Mouse (Mus musculus) cerebellum, adult 2 months (tissue): ENCODE data around the gene Tmem223. TPM values are rescaled to one million over a fixed set of nuclear protein-coding genes. Genes with fewer than 3 reads are reported as not detected.

Source experiments
- DNase-seq, 2 experiments: peaks; one replicate each; pipeline ENCODE4 v3.0.0; 2021
- H3K27ac ChIP-seq: fragments of 200-500 bp; 2 replicates; pipeline ENCODE4 v1.5.1; 2012; ENCODE audit warnings: low read length, control low read depth, inconsistent platforms; ENCODE audit not compliant: insufficient read depth
- H3K27me3 ChIP-seq: fragments of 200-500 bp; 2 replicates; pipeline ENCODE4 v1.6.1; 2012; ENCODE audit warnings: inconsistent platforms, mild to moderate bottlenecking, low read length, moderate library complexity; ENCODE audit not compliant: control insufficient read depth, insufficient read depth
- H3K4me1 ChIP-seq: fragments of 200-500 bp; 2 replicates; pipeline ENCODE4 v1.6.1; 2011; ENCODE audit warnings: low read length; ENCODE audit not compliant: control insufficient read depth, insufficient read depth
- H3K4me3 ChIP-seq: fragments of 200-500 bp; replicated peaks from 2 replicates; pipeline ENCODE3; 2011; ENCODE audit warnings: mild to moderate bottlenecking, low read depth, low read length, control low read depth; ENCODE audit not compliant: insufficient read depth
- CTCF ChIP-seq: fragments of 200-500 bp; IDR thresholded peaks from 2 replicates; pipeline ENCODE4 v1.5.1; 2011; ENCODE audit warnings: low read depth, mild to moderate bottlenecking, control low read depth, low read length, moderate library complexity, borderline replicate concordance; ENCODE audit not compliant: insufficient read depth
- POLR2A ChIP-seq: fragments of 200-500 bp; IDR thresholded peaks from 2 replicates; pipeline ENCODE4 v1.6.1; 2011; ENCODE audit warnings: low read length, control low read depth, borderline replicate concordance; ENCODE audit not compliant: insufficient read depth
- WGBS: fragments of 180-500 bp; shearing (Covaris S2); methylation state at CpG from one replicate; pipeline ENCODE4 v1.1.7; 2018; 5-methylcytosine and 5-hydroxymethylcytosine counted together
- polyA plus RNA-seq: library from polyadenylated mRNA; depleted of rRNA; stranded (reverse); fragments of >200 nt; gene quantifications from 2 replicates; pipeline ENCODE4 v1.2.3, GENCODE M21; 2012; rRNA removed

The Tmem223 gene
- polyA plus RNA-seq, 1 experiment, result 169 TPM

GRCm38 (mm10) chr19:8818801-8819595, 48.2 kb downstream of the Tmem223 start, which contains the start of gene Ttc9c:
Ttc9c (minus strand) TSS chr19:8819333.
- WGBS, result under 1% methylated on average over 33 of the region's 33 CpGs
- H3K4me3 ChIP-seq, result peak within 1 kb of the TSS; percentile 86
- H3K27me3 ChIP-seq, result no peaks in the 10 kb centered on the region
- peak within 1 kb of the TSS; percentile 95 for H3K27ac ChIP-seq
- DNase-seq, result peak; percentile 95 to 99
- TF ChIP-seq POLR2A (peak; percentile 82; the same call in 1 of the 2 replicates), CTCF (no peak)
- peaks cover 7% of the 10 kb centered on the region; the same call in 1 of the 2 replicates for H3K4me1 ChIP-seq

GRCm38 (mm10) chr19:8819596-8820423, 49.0 kb downstream of the Tmem223 start, which contains the start of gene Hnrnpul2:
Hnrnpul2 (plus strand) TSS chr19:8820010.
- TF ChIP-seq POLR2A, result peak; percentile 96; the same call in 1 of the 2 replicates
- TF ChIP-seq CTCF, result no peak
- peak; percentile 98 to 99 for DNase-seq
- peaks cover 7% of the 10 kb centered on the region; the same call in 1 of the 2 replicates for H3K4me1 ChIP-seq
- peak within 1 kb of the TSS; percentile 86 for H3K4me3 ChIP-seq
- H3K27me3 ChIP-seq, result no peaks in the 10 kb centered on the region
- WGBS, result under 1% methylated on average over 81 of the region's 83 CpGs
- H3K27ac ChIP-seq, result peak within 1 kb of the TSS; percentile 95

- under 1% methylated on average over 48 of the region's 48 CpGs for WGBS
- Histone ChIP-seq H3K4me1 (peaks cover 4% of the 10 kb centered on the region; the same call in 1 of the 2 replicates), H3K4me3 (peak overlapping the region; percentile 86), H3K27ac (peak overlapping the region; percentile 95), H3K27me3 (no peaks in the 10 kb centered on the region)
- no peak for DNase-seq
- TF ChIP-seq POLR2A, result no peak
- TF ChIP-seq CTCF, result no peak
Measured at GRCm38 (mm10) chr19:8820424-8820956, 49.7 kb downstream of the Tmem223 start.

DNA sequence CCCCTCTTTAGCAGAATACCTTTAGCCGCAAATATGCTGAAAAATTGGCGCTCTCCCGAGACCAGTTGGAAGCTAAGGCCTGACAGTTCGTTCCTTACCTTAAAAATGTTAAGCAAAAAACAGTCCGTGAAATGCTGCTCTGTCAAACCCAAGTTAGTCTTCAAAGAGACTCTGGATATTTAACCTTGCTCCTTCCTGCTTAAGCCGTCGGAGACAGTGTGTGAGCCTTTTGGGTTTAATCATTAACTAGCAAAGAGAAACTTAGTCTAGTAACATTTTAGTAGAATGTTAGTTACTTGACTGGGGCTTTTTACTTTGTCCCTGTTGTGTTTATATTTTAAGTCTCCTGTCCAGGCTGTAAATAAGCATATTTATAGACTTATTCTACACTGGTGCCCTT, 50.4 kb downstream of the Tmem223 start:
- Histone ChIP-seq H3K4me3 (peak overlapping the region; percentile 86), H3K4me1 (no peaks in the 10 kb centered on the region; the same call in 1 of the 2 replicates), H3K27ac (peak overlapping the region; percentile 95), H3K27me3 (no peaks in the 10 kb centered on the region)
- no peak for DNase-seq
- TF ChIP-seq POLR2A (no peak), CTCF (no peak)
- under 1% methylated on average over 7 of the region's 7 CpGs for WGBS

Other genes with a start within 250 kb of the Tmem223 start
- 18.2 and 19.1 TPM in 2 replicates for gene Slc22a8, start 179.7 kb upstream of the Tmem223 start, polyA plus RNA-seq
- 2.5 and 3.9 TPM in 2 replicates for gene Slc22a6, start 153.0 kb upstream of the Tmem223 start, polyA plus RNA-seq
- gene Chrm1, start 107.2 kb upstream of the Tmem223 start, polyA plus RNA-seq, result 0.63 and 0.88 TPM in 2 replicates
- gene Slc3a2, start 47.6 kb upstream of the Tmem223 start, polyA plus RNA-seq, result 214 and 221 TPM in 2 replicates
- 55.5 and 57.6 TPM in 2 replicates for gene Wdr74, start 35.2 kb upstream of the Tmem223 start, polyA plus RNA-seq
- 0.33 and 0.65 TPM in 2 replicates for gene 1700092M07Rik, start 30.3 kb upstream of the Tmem223 start, polyA plus RNA-seq
- gene Stx5a, start 29.6 kb upstream of the Tmem223 start, polyA plus RNA-seq, result 116 and 119 TPM in 2 replicates
- 134 and 135 TPM in 2 replicates for gene Nxf1, start 13.9 kb upstream of the Tmem223 start, polyA plus RNA-seq
- gene Tmem179b, start 3.5 kb downstream of the Tmem223 start, polyA plus RNA-seq, result 15.9 and 20.2 TPM in 2 replicates
- gene Taf6l, start 15.4 kb downstream of the Tmem223 start, polyA plus RNA-seq, result 14.1 and 15.6 TPM in 2 replicates
- 155 and 157 TPM in 2 replicates for gene Polr2g, start 27.6 kb downstream of the Tmem223 start, polyA plus RNA-seq
- 3.7 and 3.8 TPM in 2 replicates for gene Zbtb3, start 31.6 kb downstream of the Tmem223 start, polyA plus RNA-seq
- gene Ttc9c, start 48.3 kb downstream of the Tmem223 start, polyA plus RNA-seq, result 34.4 and 36.0 TPM in 2 replicates
- 97.7 and 101 TPM in 2 replicates for gene Hnrnpul2, start 49.0 kb downstream of the Tmem223 start, polyA plus RNA-seq
- not detected in 2 replicates for gene AC129217.1, start 58.8 kb downstream of the Tmem223 start, polyA plus RNA-seq
- 148 and 155 TPM in 2 replicates for gene Bscl2, start 66.5 kb downstream of the Tmem223 start, polyA plus RNA-seq
- gene Gng3, start 68.2 kb downstream of the Tmem223 start, polyA plus RNA-seq, result 218 and 236 TPM in 2 replicates
- gene Lrrn4cl, start 79.8 kb downstream of the Tmem223 start, polyA plus RNA-seq, result 0.78 and 0.85 TPM in 2 replicates
- gene Ubxn1, start 100.5 kb downstream of the Tmem223 start, polyA plus RNA-seq, result 117 and 134 TPM in 2 replicates
- 69.3 and 76.7 TPM in 2 replicates for gene Uqcc3, start 109.9 kb downstream of the Tmem223 start, polyA plus RNA-seq
- gene Lbhd1, start 112.7 kb downstream of the Tmem223 start, polyA plus RNA-seq, result 3.8 and 5.1 TPM in 2 replicates
- gene Gm49403, start 112.9 kb downstream of the Tmem223 start, polyA plus RNA-seq, result not detected in 2 replicates
- gene 1810009A15Rik, start 117.9 kb downstream of the Tmem223 start, polyA plus RNA-seq, result 43.7 and 45.9 TPM in 2 replicates
- not detected in 2 replicates for gene Gm49416, start 117.9 kb downstream of the Tmem223 start, polyA plus RNA-seq
- gene Ints5, start 122.0 kb downstream of the Tmem223 start, polyA plus RNA-seq, result 17.7 and 18.0 TPM in 2 replicates
- 105 and 116 TPM in 2 replicates for gene Ganab, start 127.1 kb downstream of the Tmem223 start, polyA plus RNA-seq
- gene B3gat3, start 149.4 kb downstream of the Tmem223 start, polyA plus RNA-seq, result 224 and 238 TPM in 2 replicates
- gene Rom1, start 158.4 kb downstream of the Tmem223 start, polyA plus RNA-seq, result 24.1 and 24.2 TPM in 2 replicates
- gene Eml3, start 158.6 kb downstream of the Tmem223 start, polyA plus RNA-seq, result 40.2 and 45.0 TPM in 2 replicates
- gene Mta2, start 170.9 kb downstream of the Tmem223 start, polyA plus RNA-seq, result 30.9 and 33.9 TPM in 2 replicates
- 20.5 and 20.8 TPM in 2 replicates for gene Tut1, start 182.9 kb downstream of the Tmem223 start, polyA plus RNA-seq
- gene Eef1g, start 196.0 kb downstream of the Tmem223 start, polyA plus RNA-seq, result 263 and 281 TPM in 2 replicates
- gene Ahnak, start 218.3 kb downstream of the Tmem223 start, polyA plus RNA-seq, result 5.3 and 5.8 TPM in 2 replicates